Comparison of ENCODE assay signal across 12 mouse cellular contexts in the genomic region with DNA sequence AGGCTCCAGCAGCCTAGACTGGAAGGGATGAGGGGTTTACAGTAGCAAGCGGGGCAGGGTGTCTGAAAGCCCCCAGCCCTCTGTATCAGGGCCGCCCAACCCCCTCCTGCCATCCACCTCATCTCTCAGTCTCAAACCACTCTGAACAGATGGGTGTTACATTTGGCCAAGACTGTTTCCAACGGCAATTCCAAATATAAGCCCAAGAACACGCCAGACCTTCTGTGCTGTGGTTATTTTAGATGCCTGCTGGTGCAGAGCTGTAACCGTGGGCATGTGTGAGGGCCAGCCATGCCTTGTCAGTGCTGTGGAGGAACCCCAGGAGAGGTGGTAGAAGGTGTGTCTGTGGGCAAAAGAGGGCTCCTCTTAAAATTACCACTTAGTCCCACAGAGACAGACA.
DNase-seq lines count a peak whose midpoint lies in the region; ATAC-seq lines count a peak whose summit lies in the region.
"Had no signal": no experiment of that assay in that cellular context is flagged by ENCODE, and none has a peak within 500 bp of the region (broad histone marks: within the 10 kb centered on the region; RNA-seq: fewer than 3 reads in every experiment).

No protein-coding gene starts in this region.

- H3K36me3 ChIP-seq in lung, embryonic 16.5 days (ENCODE audit: control insufficient read depth, insufficient read depth, low read length) = no peaks in the 10 kb centered on the region
- no peaks in the 10 kb centered on the region for H3K36me3 ChIP-seq in forebrain, embryonic 16.5 days (ENCODE audit: control insufficient read depth, insufficient read depth)
- H3K36me3 ChIP-seq: heart, embryonic 15.5 days had no signal

- no peak overlapping the region; the same call in 1 of the 2 replicates for H3K27ac ChIP-seq in lung, embryonic 16.5 days (ENCODE audit: low read length)
- peak overlapping the region; percentile 89 for H3K27ac ChIP-seq in forebrain, embryonic 16.5 days (ENCODE audit: low read length)
- H3K27ac ChIP-seq: heart, embryonic 15.5 days had no signal

- H3K9me3 ChIP-seq in lung, embryonic 16.5 days (ENCODE audit: control insufficient read depth, low read length) = no peaks in the 10 kb centered on the region
- no peaks in the 10 kb centered on the region for H3K9me3 ChIP-seq in forebrain, embryonic 16.5 days (ENCODE audit: control insufficient read depth, low read length)
- H3K9me3 ChIP-seq: heart, embryonic 15.5 days had no signal

- peak; percentile 39 for ATAC-seq in lung, embryonic 16.5 days (ENCODE audit: low read depth)
- peak; percentile 88 for ATAC-seq in forebrain, embryonic 16.5 days
- ATAC-seq: CD4-positive, CD25-positive, alpha-beta regulatory T cell, adult 4 months had no signal

- H3K4me1 ChIP-seq in lung, embryonic 16.5 days (replicated peaks; ENCODE audit: control insufficient read depth, insufficient read depth, low read length) = peaks cover 10% of the 10 kb centered on the region
- H3K4me1 ChIP-seq in forebrain, embryonic 16.5 days (replicated peaks; ENCODE audit: control insufficient read depth, insufficient read depth, low read length) = peaks cover 28% of the 10 kb centered on the region
- H3K4me1 ChIP-seq: heart, embryonic 15.5 days had no signal

- 65% methylated on average over 5 of the region's 5 CpGs for WGBS in lung, embryonic 16.5 days
- WGBS in forebrain, embryonic 16.5 days = 73% methylated on average over 5 of the region's 5 CpGs

- H3K27me3 ChIP-seq in lung, embryonic 16.5 days (ENCODE audit: control insufficient read depth, insufficient read depth, low read depth, low read length) = no peaks in the 10 kb centered on the region
- no peaks in the 10 kb centered on the region for H3K27me3 ChIP-seq in forebrain, embryonic 16.5 days (replicated peaks; ENCODE audit: control insufficient read depth, insufficient read depth, low read length)
- H3K27me3 ChIP-seq: heart, embryonic 15.5 days had no signal

- H3K9ac ChIP-seq in lung, embryonic 16.5 days (ENCODE audit: low read length) = no peak overlapping the region
- H3K9ac ChIP-seq in forebrain, embryonic 16.5 days (replicated peaks; ENCODE audit: low read depth, low read length) = no peak overlapping the region
- H3K9ac ChIP-seq: heart, embryonic 15.5 days had no signal

- H3K4me3 ChIP-seq in lung, embryonic 16.5 days (ENCODE audit: low read length) = no peak overlapping the region
- H3K4me3 ChIP-seq in forebrain, embryonic 16.5 days (replicated peaks; ENCODE audit: low read length) = no peak overlapping the region
- H3K4me3 ChIP-seq: heart, embryonic 15.5 days had no signal

- no peak overlapping the region for H3K4me2 ChIP-seq in lung, embryonic 16.5 days (ENCODE audit: low read depth, low read length)
- no peak overlapping the region for H3K4me2 ChIP-seq in forebrain, embryonic 16.5 days (ENCODE audit: low read length)
- H3K4me2 ChIP-seq: heart, embryonic 15.5 days had no signal

- no peak for DNase-seq in lung, postnatal 4 days
- DNase-seq in layer of hippocampus, postnatal 36 days = peak; percentile 55 to 56
- DNase-seq in skeletal muscle tissue, adult 2 months (ENCODE audit: low read depth, low spot score) = peak; percentile 44
- no peak for DNase-seq in gastrocnemius, adult 8-10 months (ENCODE audit: low spot score in 2 of 2)
- no peak for DNase-seq in heart, postnatal 4 days
- no peak for DNase-seq in thymus, postnatal 0 days (ENCODE audit: low spot score)
- DNase-seq: liver; spleen, adult 18-20 months had no signal

Comparison
In these comparisons a context has a peak if more than half of its experiments do, and no peak if none do; other contexts are left out.
1. DNase-seq: peak in layer of hippocampus, postnatal 36 days (2 of 2) and skeletal muscle tissue, adult 2 months (single experiment); none in lung, postnatal 4 days (0 of 2), gastrocnemius, adult 8-10 months (0 of 2), heart, postnatal 4 days (single experiment) and thymus, postnatal 0 days (single experiment).